Mouse (Mus musculus): ENCODE results near the gene Bcl6b.

DNA sequence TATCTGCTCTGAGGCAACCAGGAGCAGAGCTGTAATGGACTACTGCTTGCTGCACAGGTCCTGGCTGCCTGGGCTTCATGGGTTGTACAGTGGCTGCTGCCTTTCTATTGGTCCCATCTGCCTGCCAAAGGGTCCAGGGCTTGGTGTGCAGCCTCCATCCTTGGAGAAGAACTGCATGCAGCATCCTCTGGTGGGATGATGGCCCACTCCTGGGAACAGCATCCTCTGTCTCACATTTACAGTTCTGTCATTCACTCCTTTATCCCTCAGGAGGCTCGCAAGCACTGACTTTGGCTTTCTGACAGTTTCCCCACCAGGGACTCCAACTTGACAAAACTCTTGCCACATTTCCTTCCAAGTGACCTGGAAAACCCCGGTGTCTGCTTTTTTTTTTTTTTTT is 22.8 kb downstream of the Bcl6b start:
- no peak for TF ChIP-seq GATA1 (IDR thresholded peaks at IDR 0.05; ENCODE audit: borderline replicate concordance, low read length)
- TF ChIP-seq FLI1 (IDR thresholded peaks at IDR 0.05; ENCODE audit: low read length) = no peak
